Comparison of ENCODE assay signal across 9 mouse cellular contexts in genomic region chr3:37271209-37271608, GRCm38 (mm10). TPM values are rescaled to one million over a fixed set of nuclear protein-coding genes. Genes with fewer than 3 reads are reported as not detected.
DNase-seq lines count a peak whose midpoint lies in the region; ATAC-seq lines count a peak whose summit lies in the region.
"Had no signal": no experiment of that assay in that cellular context is flagged by ENCODE, and none has a peak within 500 bp of the region (broad histone marks: within the 10 kb centered on the region; RNA-seq: fewer than 3 reads in every experiment).

No protein-coding gene starts in this region.

- H3K4me1 ChIP-seq in hindbrain, embryonic 10.5 days (replicated peaks): no peaks in the 10 kb centered on the region
- H3K4me1 ChIP-seq in hindbrain, embryonic 13.5 days (replicated peaks): no peaks in the 10 kb centered on the region
- H3K4me1 ChIP-seq: embryonic facial prominence, embryonic 13.5 days had no signal

- DNase-seq in hindbrain, embryonic 10.5 days (ENCODE audit: low spot score): peak; percentile 47
- peak; percentile 44 to 53 for DNase-seq in CD8-positive naive resting alpha-beta T cell, adult 2 months (ENCODE audit: low read depth in 2 of 2, low spot score in 2 of 2)
- DNase-seq in c-Kit-positive CD71-negative TER-119-negative erythroid progenitor cells, embryonic 14.5 days (ENCODE audit: low read depth): peak; percentile 61
- DNase-seq in kidney, postnatal 4 days: peak; percentile 74 to 79
- DNase-seq in lung, postnatal 10 days: peak; percentile 62
- peak; percentile 29 to 38 for DNase-seq in spleen, postnatal 36 days (ENCODE audit: low spot score in 2 of 2)

- H3K4me3 ChIP-seq in hindbrain, embryonic 10.5 days: no peak overlapping the region
- no peak overlapping the region for H3K4me3 ChIP-seq in hindbrain, embryonic 13.5 days
- H3K4me3 ChIP-seq: embryonic facial prominence, embryonic 13.5 days had no signal

- H3K27me3 ChIP-seq in hindbrain, embryonic 10.5 days (ENCODE audit: insufficient read depth, poor library complexity, severe bottlenecking): no peaks in the 10 kb centered on the region
- H3K27me3 ChIP-seq in hindbrain, embryonic 13.5 days: no peaks in the 10 kb centered on the region
- H3K27me3 ChIP-seq: embryonic facial prominence, embryonic 13.5 days had no signal

- no peak overlapping the region for H3K9ac ChIP-seq in hindbrain, embryonic 13.5 days
- H3K9ac ChIP-seq: embryonic facial prominence, embryonic 13.5 days had no signal

- H3K4me2 ChIP-seq in hindbrain, embryonic 13.5 days: no peak overlapping the region
- H3K4me2 ChIP-seq: embryonic facial prominence, embryonic 13.5 days had no signal

- H3K36me3 ChIP-seq in hindbrain, embryonic 10.5 days: no peaks in the 10 kb centered on the region
- H3K36me3 ChIP-seq in hindbrain, embryonic 13.5 days: no peaks in the 10 kb centered on the region
- H3K36me3 ChIP-seq: embryonic facial prominence, embryonic 13.5 days had no signal

- WGBS in hindbrain, embryonic 10.5 days: 4% methylated on average over 1 of the region's 1 CpGs
- WGBS in hindbrain, embryonic 13.5 days: 16% methylated on average over 1 of the region's 1 CpGs

- no peak overlapping the region for H3K27ac ChIP-seq in hindbrain, embryonic 10.5 days
- H3K27ac ChIP-seq in hindbrain, embryonic 13.5 days: no peak overlapping the region
- H3K27ac ChIP-seq: embryonic facial prominence, embryonic 13.5 days had no signal

- ATAC-seq in hindbrain, embryonic 13.5 days (ENCODE audit: low FRiP score): no peak
- ATAC-seq in frontal cortex, adult (ENCODE audit: low TSS enrichment): peak; percentile 85

- no peaks in the 10 kb centered on the region for H3K9me3 ChIP-seq in hindbrain, embryonic 10.5 days
- H3K9me3 ChIP-seq in hindbrain, embryonic 13.5 days: no peaks in the 10 kb centered on the region
- H3K9me3 ChIP-seq: embryonic facial prominence, embryonic 13.5 days had no signal

RNA-seq across cellular contexts. Expression of gene Il21, which starts 38.8 kb away (rescaled TPM):
- not detected in 2 replicates for polyA plus RNA-seq in hindbrain, embryonic 10.5 days (2016; fragmentation: Nextera tagmentation; extraction: Ambion mirVana)
- not detected in 2 replicates for polyA plus RNA-seq in hindbrain, embryonic 13.5 days (2015; fragmentation: Nextera tagmentation; extraction: Ambion mirVana)
- polyA plus RNA-seq: embryonic facial prominence, embryonic 13.5 days had no signal

RNA-seq across cellular contexts. Expression of gene Bbs12, which starts 41.1 kb away (rescaled TPM):
- 5.6 and 7.5 TPM in 2 replicates for polyA plus RNA-seq in hindbrain, embryonic 10.5 days (2016; fragmentation: Nextera tagmentation; extraction: Ambion mirVana)
- polyA plus RNA-seq in hindbrain, embryonic 13.5 days (2015; fragmentation: Nextera tagmentation; extraction: Ambion mirVana): 5.3 and 5.4 TPM in 2 replicates

RNA-seq across cellular contexts. Expression of gene Cetn4, which starts 41.3 kb away (rescaled TPM):
- polyA plus RNA-seq in hindbrain, embryonic 10.5 days (2016; fragmentation: Nextera tagmentation; extraction: Ambion mirVana): 2.0 and 2.4 TPM in 2 replicates
- polyA plus RNA-seq in hindbrain, embryonic 13.5 days (2015; fragmentation: Nextera tagmentation; extraction: Ambion mirVana): 2.5 and 4.2 TPM in 2 replicates
